Mouse (Mus musculus) kidney, adult 2 months (tissue): ENCODE results near the gene Clvs2. TPM values are rescaled to one million over a fixed set of nuclear protein-coding genes. Genes with fewer than 3 reads are reported as not detected.
A peak's percentile ranks its signal among the peaks of the same experiment; 100 is the strongest.

ENCODE experiments used
- DNase-seq: peaks from one replicate; pipeline ENCODE4 v3.0.0; 2021
- H3K27ac ChIP-seq: fragments of 200-500 bp; 2 replicates; pipeline ENCODE4 v1.5.1; 2012; ENCODE audit warnings: low read depth, low read length, control low read depth, inconsistent platforms; ENCODE audit not compliant: insufficient read depth
- H3K27me3 ChIP-seq: fragments of 200-500 bp; replicated peaks from 2 replicates; pipeline ENCODE4 v1.6.1; 2012; ENCODE audit warnings: mild to moderate bottlenecking, moderate library complexity, low read length, inconsistent platforms; ENCODE audit not compliant: control insufficient read depth, insufficient read depth
- H3K36me3 ChIP-seq: fragments of 200-500 bp; 2 replicates; pipeline ENCODE4 v1.6.1; 2012; ENCODE audit warnings: mild to moderate bottlenecking, moderate library complexity, low read length, inconsistent platforms; ENCODE audit not compliant: control insufficient read depth, insufficient read depth
- H3K4me1 ChIP-seq: fragments of 200-500 bp; 2 replicates; pipeline ENCODE4 v1.6.1; 2011; ENCODE audit warnings: low read length; ENCODE audit not compliant: control insufficient read depth, insufficient read depth
- H3K4me3 ChIP-seq: fragments of 200-500 bp; 2 replicates; pipeline ENCODE4 v1.5.1; 2011; ENCODE audit warnings: mild to moderate bottlenecking, low read depth, low read length, control low read depth; ENCODE audit not compliant: insufficient read depth
- CTCF ChIP-seq: fragments of 200-500 bp; conservative IDR thresholded peaks from 2 replicates; pipeline ENCODE4 v1.5.1; 2011; ENCODE audit warnings: low read depth, mild to moderate bottlenecking, control low read depth, low read length, moderate library complexity, mixed read lengths; ENCODE audit not compliant: insufficient read depth, insufficient read length
- POLR2A ChIP-seq: fragments of 200-500 bp; IDR thresholded peaks from one replicate; pipeline ENCODE4 v1.6.1; 2011; ENCODE audit warnings: low read depth, low read length, control low read depth
- WGBS: fragments of 180-500 bp; shearing (Covaris S2); methylation state at CpG from one replicate; pipeline ENCODE4 v1.1.7; 2018; 5-methylcytosine and 5-hydroxymethylcytosine counted together
- polyA plus RNA-seq: library from polyadenylated mRNA; depleted of rRNA; stranded (reverse); fragments of >200 nt; gene quantifications from 2 replicates; pipeline ENCODE4 v1.2.3, GENCODE M21; 2012; rRNA removed

Gene Clvs2
- 0.12 TPM in 1 of 2 replicates, not detected in the other for polyA plus RNA-seq

DNA sequence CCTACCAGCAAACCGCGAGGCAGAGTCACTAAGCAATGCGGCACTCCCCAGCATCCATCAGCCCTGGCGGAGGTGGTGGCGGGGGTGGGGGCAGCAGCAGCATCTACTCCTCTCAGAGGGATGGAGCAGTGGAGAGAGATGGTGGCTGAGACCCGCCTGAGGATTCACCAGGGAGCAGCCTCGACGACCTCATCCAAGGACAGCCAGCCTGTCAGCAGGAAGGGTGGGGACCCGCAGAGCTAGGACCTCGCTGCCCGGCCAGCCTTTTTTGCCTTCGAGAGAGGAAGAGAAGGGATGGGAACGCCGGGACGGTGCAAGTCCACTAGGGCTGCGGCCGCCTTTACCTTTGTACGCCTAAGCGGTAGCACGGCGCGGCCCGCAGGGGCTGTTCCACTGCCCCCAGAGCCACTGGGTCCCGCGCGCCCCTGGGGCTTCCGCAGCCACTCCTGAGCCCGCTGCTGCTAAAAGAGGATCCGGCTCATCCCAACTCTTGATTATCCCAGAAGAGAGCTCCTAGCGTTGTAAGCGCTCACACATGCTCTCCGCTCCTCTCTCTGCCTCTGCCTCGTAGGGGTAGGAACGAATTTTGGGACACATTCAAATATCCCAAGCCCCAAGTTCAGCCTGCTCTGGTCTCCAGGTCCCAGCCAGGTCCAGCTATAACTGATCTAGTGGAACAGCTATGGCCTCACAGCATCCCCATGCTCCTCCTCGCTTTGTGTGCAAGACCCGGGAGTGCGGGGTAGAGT, at the start of gene Clvs2:
TSS of gene Clvs2 (minus strand) at position 639 of the 749 bp plus-strand sequence.
- 0 out of 2 replicates have a peak, but pooled peaks cover 2% of the 10 kb centered on the region for H3K27me3 ChIP-seq
- no peaks in the 10 kb centered on the region for H3K4me1 ChIP-seq
- H3K36me3 ChIP-seq, result no peaks in the 10 kb centered on the region
- H3K27ac ChIP-seq, result no peak within 1 kb of the TSS
- no peak within 1 kb of the TSS for H3K4me3 ChIP-seq
- 5% methylated on average over 37 of the region's 37 CpGs for WGBS
- no peak for DNase-seq
- TF ChIP-seq POLR2A, result no peak

DNA sequence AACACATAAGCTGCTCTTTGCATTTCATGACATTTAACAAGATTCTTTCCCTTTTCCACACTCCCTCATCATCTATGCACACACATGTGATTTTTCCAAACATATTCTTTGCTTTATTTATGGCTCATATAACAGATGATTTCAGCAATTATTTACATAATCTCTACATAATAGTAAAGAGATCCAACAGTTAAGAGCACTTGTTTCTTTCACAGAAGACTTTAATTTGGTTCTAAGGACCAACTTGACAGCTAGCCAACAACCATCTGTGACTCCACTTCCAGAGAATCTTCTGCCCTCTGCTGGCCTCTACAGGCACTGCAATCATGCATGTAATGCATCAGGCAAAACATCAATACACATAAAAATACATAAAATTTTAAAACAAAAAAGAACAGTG, 28.6 kb upstream of the Clvs2 start:
- TF ChIP-seq POLR2A (no peak), CTCF (peak; percentile 60)
- Histone ChIP-seq H3K36me3 (no peaks in the 10 kb centered on the region), H3K27ac (no peak overlapping the region), H3K4me3 (no peak overlapping the region), H3K27me3 (no peaks in the 10 kb centered on the region), H3K4me1 (no peaks in the 10 kb centered on the region)
- DNase-seq, result peak; percentile 82

GRCm38 (mm10) chr10:33623577-33623991, 985 bp downstream of the Clvs2 start:
- Histone ChIP-seq H3K27ac (no peak overlapping the region), H3K27me3 (0 out of 2 replicates have a peak, but pooled peaks cover 2% of the 10 kb centered on the region), H3K36me3 (no peaks in the 10 kb centered on the region), H3K4me3 (no peak overlapping the region), H3K4me1 (no peaks in the 10 kb centered on the region)
- WGBS, result 17% methylated on average over 6 of the region's 6 CpGs
- no peak for DNase-seq
- TF ChIP-seq POLR2A, result no peak
- TF ChIP-seq CTCF, result no peak

GRCm38 (mm10) chr10:33622700-33623099, 1.9 kb downstream of the Clvs2 start:
- H3K27me3 ChIP-seq, result 0 out of 2 replicates have a peak, but pooled peaks cover 2% of the 10 kb centered on the region
- H3K4me3 ChIP-seq, result no peak overlapping the region
- no peak for TF ChIP-seq POLR2A
- TF ChIP-seq CTCF, result no peak
- no peak overlapping the region for H3K27ac ChIP-seq
- DNase-seq, result no peak
- 91% methylated on average over 8 of the region's 8 CpGs for WGBS
- H3K36me3 ChIP-seq, result no peaks in the 10 kb centered on the region
- no peaks in the 10 kb centered on the region for H3K4me1 ChIP-seq

GRCm38 (mm10) chr10:33616207-33616606, 8.4 kb downstream of the Clvs2 start:
- H3K4me3 ChIP-seq, result no peak overlapping the region
- no peaks in the 10 kb centered on the region for H3K36me3 ChIP-seq
- 62% methylated on average over 2 of the region's 2 CpGs for WGBS
- no peak for DNase-seq
- no peaks in the 10 kb centered on the region for H3K4me1 ChIP-seq
- no peak overlapping the region for H3K27ac ChIP-seq
- H3K27me3 ChIP-seq, result no peaks in the 10 kb centered on the region
- no peak for TF ChIP-seq CTCF
- no peak for TF ChIP-seq POLR2A

- no peaks in the 10 kb centered on the region for H3K4me1 ChIP-seq
- no peak overlapping the region for H3K27ac ChIP-seq
- DNase-seq, result no peak
- no peak overlapping the region for H3K4me3 ChIP-seq
- TF ChIP-seq CTCF, result no peak
- TF ChIP-seq POLR2A, result no peak
- H3K27me3 ChIP-seq, result no peaks in the 10 kb centered on the region
- WGBS, result 91% methylated on average over 1 of the region's 1 CpGs
- no peaks in the 10 kb centered on the region for H3K36me3 ChIP-seq
These were observed 11.4 kb downstream of the Clvs2 start for GRCm38 (mm10) chr10:33613197-33613596.

DNA sequence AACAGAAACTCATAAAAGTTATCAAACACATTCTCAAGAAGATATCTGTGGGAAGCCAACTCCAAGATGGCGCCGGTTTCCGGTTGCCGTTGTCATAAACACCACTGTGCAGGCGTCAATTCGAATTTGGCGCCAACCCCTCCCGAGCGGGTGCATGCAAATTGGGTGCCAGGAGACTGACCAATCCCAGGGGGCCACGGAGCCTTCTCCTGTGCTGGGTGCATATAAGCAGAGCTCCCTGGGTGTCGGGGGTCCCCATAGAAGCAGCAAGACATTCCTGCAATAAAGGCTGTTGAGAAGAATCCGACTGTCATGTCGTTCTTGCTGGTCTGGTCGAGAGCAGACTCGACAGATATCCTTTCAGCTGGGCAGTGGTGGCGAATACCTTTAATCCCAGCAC, 31.8 kb downstream of the Clvs2 start:
- Histone ChIP-seq H3K4me3 (no peak overlapping the region), H3K4me1 (no peaks in the 10 kb centered on the region), H3K36me3 (no peaks in the 10 kb centered on the region), H3K27me3 (no peaks in the 10 kb centered on the region), H3K27ac (no peak overlapping the region)
- DNase-seq, result no peak
- TF ChIP-seq CTCF (no peak), POLR2A (no peak)
- WGBS, result 92% methylated on average over 16 of the region's 16 CpGs

DNA sequence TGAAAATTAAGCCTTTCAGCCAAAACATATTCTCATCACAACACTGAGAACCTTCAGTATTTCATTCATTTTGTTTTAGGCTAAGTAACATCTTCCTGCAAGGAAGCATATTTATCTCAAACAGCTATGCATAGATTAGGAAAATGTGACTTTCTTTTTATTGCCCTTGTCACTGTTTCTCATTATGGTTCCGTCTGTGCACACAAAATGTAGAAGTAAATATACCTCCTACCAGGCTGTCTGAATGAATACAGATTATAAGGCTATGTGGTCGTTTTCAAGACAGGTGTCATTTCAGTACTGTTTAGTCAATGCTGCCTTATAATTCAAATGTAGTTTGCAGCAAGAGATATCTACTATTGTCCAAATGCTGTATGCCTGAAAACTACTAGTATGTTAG, 35.8 kb downstream of the Clvs2 start:
- Histone ChIP-seq H3K27me3 (no peaks in the 10 kb centered on the region), H3K36me3 (no peaks in the 10 kb centered on the region), H3K4me3 (no peak overlapping the region), H3K27ac (no peak overlapping the region), H3K4me1 (no peaks in the 10 kb centered on the region)
- TF ChIP-seq CTCF (no peak), POLR2A (no peak)
- no peak for DNase-seq
- 72% methylated on average over 2 of the region's 2 CpGs for WGBS
